Mouse (Mus musculus) CH12F3 (cell line): ENCODE results near the gene Efemp2.

ENCODE experiments used
- in situ Hi-C: fragments of 300-500 bp; cut with MboI; formaldehyde crosslinking; loops from 2 replicates; pipeline ENCODE4 v1.14.3; 2020; ENCODE audit warnings: low sequenced_read_pairs

Efemp2 gene

GRCm38 (mm10) chr19:5473720-5474119 lies at the start of gene Efemp2:
Gene Efemp2, plus strand, starts transcription at chr19:5473954.
- in situ Hi-C loops, result no loop called here

GRCm38 (mm10) chr19:5424092-5424781 lies 49.5 kb upstream of the Efemp2 start:
- in situ Hi-C loops, result no loop called here

- in situ Hi-C loops, result no loop called here
Observed at GRCm38 (mm10) chr19:5424782-5425741, 48.7 kb upstream of the Efemp2 start, which contains the start of the genes Drap1 and AI837181. Gene Drap1, minus strand, starts transcription at chr19:5424979. Gene AI837181, plus strand, starts transcription at chr19:5425144.

GRCm38 (mm10) chr19:5425906-5426565 lies 47.7 kb upstream of the Efemp2 start:
- in situ Hi-C loops, result no loop called here

- in situ Hi-C loops, result no loop called here
Observed at GRCm38 (mm10) chr19:5426640-5427290, 47.0 kb upstream of the Efemp2 start.

- in situ Hi-C loops, result no loop called here
Observed at GRCm38 (mm10) chr19:5428083-5428482, 45.7 kb upstream of the Efemp2 start.

- in situ Hi-C loops, result no loop called here
Observed at GRCm38 (mm10) chr19:5429219-5429618, 44.5 kb upstream of the Efemp2 start.

- in situ Hi-C loops, result no loop called here
Observed at GRCm38 (mm10) chr19:5429806-5430205, 43.9 kb upstream of the Efemp2 start.

GRCm38 (mm10) chr19:5430408-5430807 lies 43.3 kb upstream of the Efemp2 start:
- in situ Hi-C loops, result no loop called here

GRCm38 (mm10) chr19:5431911-5432464 lies 41.8 kb upstream of the Efemp2 start:
- in situ Hi-C loops, result no loop called here

GRCm38 (mm10) chr19:5432992-5433852 lies 40.5 kb upstream of the Efemp2 start:
- in situ Hi-C loops, result no loop called here

- in situ Hi-C loops, result no loop called here
Observed at GRCm38 (mm10) chr19:5433951-5434350, 39.8 kb upstream of the Efemp2 start.

- in situ Hi-C loops, result no loop called here
Observed at GRCm38 (mm10) chr19:5444371-5444908, 29.3 kb upstream of the Efemp2 start.

GRCm38 (mm10) chr19:5444954-5445353 lies 28.8 kb upstream of the Efemp2 start:
- in situ Hi-C loops, result no loop called here

GRCm38 (mm10) chr19:5445747-5446146 lies 28.0 kb upstream of the Efemp2 start:
- in situ Hi-C loops, result no loop called here

- in situ Hi-C loops, result no loop called here
Observed at GRCm38 (mm10) chr19:5447515-5448353, 26.0 kb upstream of the Efemp2 start, which contains the start of gene Fosl1. Gene Fosl1, plus strand, starts transcription at chr19:5447547.

GRCm38 (mm10) chr19:5448354-5449150 lies 25.2 kb upstream of the Efemp2 start:
- in situ Hi-C loops, result no loop called here
